Mouse (Mus musculus): Measurements from ENCODE around the gene Gart.

DNA sequence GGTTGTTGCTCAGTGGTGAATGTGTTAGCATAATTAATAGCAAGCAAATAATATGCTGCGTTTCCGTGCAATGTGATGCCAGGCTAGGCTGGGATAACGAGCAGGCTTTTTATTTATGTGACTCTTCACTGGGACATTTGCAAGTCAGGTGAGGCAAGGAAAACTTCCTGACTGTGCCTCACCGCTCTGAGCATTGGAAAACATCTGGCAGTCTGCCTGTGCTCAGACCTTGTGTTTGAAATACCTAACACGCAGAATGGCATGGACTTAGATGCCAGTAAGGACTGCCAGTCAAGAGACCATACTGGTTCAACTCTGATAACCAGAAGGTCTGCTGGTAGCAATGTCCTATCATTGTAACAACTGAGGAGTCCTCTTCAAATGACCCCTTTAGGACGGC lies 41.6 kb downstream of the Gart start:
- no peak for TF ChIP-seq POLR2A (IDR thresholded peaks at IDR 0.05; ENCODE audit: extremely low read depth, insufficient read depth, low read length)
- TF ChIP-seq CTCF (IDR thresholded peaks at IDR 0.05; ENCODE audit: extremely low read depth, insufficient read depth, low read length) = no peak
